Mouse (Mus musculus) liver, embryonic 16.5 days (tissue): Measurements from ENCODE around the gene Amigo2. TPM values are rescaled to one million over a fixed set of nuclear protein-coding genes. Genes with fewer than 3 reads are reported as not detected.

ENCODE experiments used
- ATAC-seq: fragments of 200-750 bp; cut with Nextera tagmentation; 2 replicates; pipeline ENCODE4 v1.8.0; 2017; ENCODE audit warnings: low read depth, mild to moderate bottlenecking, moderate number of reproducible peaks, moderate library complexity
- H3K27ac ChIP-seq: fragments of 300-500 bp; sonication (generic); 2 replicates; pipeline ENCODE4 v1.5.1; 2014; ENCODE audit warnings: mild to moderate bottlenecking, low read length
- H3K27me3 ChIP-seq: fragments of 300-500 bp; sonication (generic); 2 replicates; pipeline ENCODE4 v1.6.1; 2014; ENCODE audit warnings: low read depth, low read length, mixed read lengths; ENCODE audit not compliant: control insufficient read depth, insufficient read depth
- H3K36me3 ChIP-seq: fragments of 300-500 bp; sonication (generic); 2 replicates; pipeline ENCODE4 v1.6.1; 2014; ENCODE audit warnings: mild to moderate bottlenecking; ENCODE audit not compliant: control insufficient read depth, insufficient read depth
- H3K4me1 ChIP-seq: fragments of 300-500 bp; sonication (generic); 2 replicates; pipeline ENCODE4 v1.6.1; 2014; ENCODE audit warnings: low read depth, low read length, mixed read lengths; ENCODE audit not compliant: control insufficient read depth
- H3K4me2 ChIP-seq: fragments of 300-500 bp; sonication (generic); 2 replicates; pipeline ENCODE4 v1.6.1; 2014; ENCODE audit warnings: low read depth, low read length, mixed read lengths
- H3K4me3 ChIP-seq: fragments of 300-500 bp; sonication (generic); 2 replicates; pipeline ENCODE4 v1.5.1; 2014; ENCODE audit warnings: low read depth, mild to moderate bottlenecking, low read length
- H3K9ac ChIP-seq: fragments of 300-500 bp; sonication (generic); 2 replicates; pipeline ENCODE4 v1.6.1; 2014; ENCODE audit warnings: low read depth, low read length
- H3K9me3 ChIP-seq: fragments of 300-500 bp; sonication (generic); replicated peaks from 2 replicates; pipeline ENCODE4 v1.6.1; 2016; ENCODE audit warnings: low read length; ENCODE audit not compliant: control insufficient read depth
- WGBS: fragments of 180-500 bp; shearing (Covaris S2); extraction: QIAGEN DNeasy Blood & Tissue Kit; methylation state at CpG from one replicate; pipeline ENCODE4 v1.1.7; 2014; ENCODE audit not compliant: insufficient replicate concordance; 5-methylcytosine and 5-hydroxymethylcytosine counted together
- polyA plus RNA-seq: library from polyadenylated mRNA; unstranded; fragments of >200 nt; fragmentation: Nextera tagmentation; extraction: Ambion mirVana; gene quantifications from 2 replicates; pipeline ENCODE4 v1.2.1, GENCODE M21; 2015

Gene Amigo2
- polyA plus RNA-seq, 1 experiment from 2014 or later: 1.1 TPM

DNA sequence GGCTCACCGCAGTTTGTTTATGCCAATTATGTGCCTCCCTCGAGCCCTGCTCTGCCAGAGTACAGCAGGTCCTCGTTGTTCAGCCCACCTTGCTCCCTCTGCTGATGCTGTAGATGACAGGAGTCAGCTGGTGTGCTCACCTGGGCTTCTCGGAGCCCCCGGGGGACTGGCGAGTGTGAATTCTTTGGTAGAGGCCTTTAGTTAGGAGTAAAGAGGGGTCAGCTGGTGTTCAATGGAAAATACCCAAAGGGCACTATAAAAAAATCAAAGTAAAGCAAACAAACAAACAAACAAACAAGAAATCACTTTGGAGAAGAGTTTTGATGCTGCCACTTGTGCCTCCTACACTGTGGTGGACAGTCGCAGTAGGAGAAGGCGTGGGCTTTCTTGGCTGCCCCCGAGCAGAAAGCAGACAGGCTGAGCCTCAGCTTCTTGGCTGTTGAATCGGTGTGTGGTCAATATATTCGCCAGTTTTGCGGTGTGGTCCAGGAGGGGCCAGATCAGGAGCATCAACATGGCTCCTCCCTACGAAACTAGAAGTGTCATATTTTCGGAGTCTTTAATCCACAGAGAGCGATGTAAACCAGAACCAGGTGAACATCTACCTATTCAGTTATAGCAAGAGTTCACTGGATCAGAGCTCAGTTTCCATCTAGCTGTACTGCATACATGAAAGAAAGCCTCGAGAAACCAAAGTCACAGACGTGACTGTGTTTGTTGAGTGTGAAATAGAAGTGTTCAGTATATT lies 11.6 kb upstream of the Amigo2 start:
- no peaks in the 10 kb centered on the region for H3K27me3 ChIP-seq
- no peaks in the 10 kb centered on the region for H3K9me3 ChIP-seq
- no peak overlapping the region for H3K4me2 ChIP-seq
- WGBS: 73% methylated on average over 17 of the region's 17 CpGs
- H3K9ac ChIP-seq: no peak overlapping the region
- no peak overlapping the region for H3K4me3 ChIP-seq
- H3K4me1 ChIP-seq: no peaks in the 10 kb centered on the region
- no peak for ATAC-seq
- no peaks in the 10 kb centered on the region for H3K36me3 ChIP-seq
- H3K27ac ChIP-seq: no peak overlapping the region

GRCm38 (mm10) chr15:97257206-97257775 lies 10.2 kb upstream of the Amigo2 start:
- 60% methylated on average over 8 of the region's 8 CpGs for WGBS
- H3K9ac ChIP-seq: no peak overlapping the region
- no peaks in the 10 kb centered on the region for H3K27me3 ChIP-seq
- no peak overlapping the region for H3K27ac ChIP-seq
- H3K4me2 ChIP-seq: no peak overlapping the region
- no peaks in the 10 kb centered on the region for H3K4me1 ChIP-seq
- no peaks in the 10 kb centered on the region for H3K36me3 ChIP-seq
- no peak for ATAC-seq
- H3K4me3 ChIP-seq: no peak overlapping the region
- no peaks in the 10 kb centered on the region for H3K9me3 ChIP-seq

GRCm38 (mm10) chr15:97256411-97256810 lies 9.3 kb upstream of the Amigo2 start:
- ATAC-seq: no peak
- H3K9me3 ChIP-seq: no peaks in the 10 kb centered on the region
- no peak overlapping the region for H3K27ac ChIP-seq
- no peaks in the 10 kb centered on the region for H3K4me1 ChIP-seq
- H3K36me3 ChIP-seq: no peaks in the 10 kb centered on the region
- H3K27me3 ChIP-seq: no peaks in the 10 kb centered on the region
- WGBS: 75% methylated on average over 11 of the region's 11 CpGs
- no peak overlapping the region for H3K4me3 ChIP-seq
- H3K4me2 ChIP-seq: no peak overlapping the region
- H3K9ac ChIP-seq: no peak overlapping the region

DNA sequence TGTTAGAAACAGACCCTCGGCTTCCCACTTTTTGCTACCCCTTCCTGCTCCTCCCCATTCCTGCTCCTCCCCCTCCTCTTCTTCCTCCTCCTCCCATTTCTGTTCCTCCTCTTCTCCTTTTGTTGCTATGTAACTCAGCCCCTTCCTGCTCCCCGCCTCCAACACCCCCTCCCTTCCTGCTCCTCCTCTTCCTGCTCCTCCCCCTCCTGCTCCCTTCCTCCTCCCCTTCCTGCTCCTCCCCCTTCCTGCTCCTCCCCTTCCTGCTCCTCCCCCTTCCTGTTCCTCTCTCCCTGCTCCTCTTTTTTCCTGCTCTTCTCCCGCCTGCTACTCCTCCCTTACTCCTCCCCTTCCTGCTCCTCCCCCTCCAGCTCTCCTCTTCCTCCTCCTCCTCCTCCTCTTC lies 8.7 kb upstream of the Amigo2 start:
- Histone ChIP-seq H3K36me3 (no peaks in the 10 kb centered on the region), H3K4me2 (no peak overlapping the region), H3K27me3 (no peaks in the 10 kb centered on the region), H3K9ac (no peak overlapping the region), H3K4me1 (no peaks in the 10 kb centered on the region), H3K9me3 (no peaks in the 10 kb centered on the region), H3K27ac (no peak overlapping the region), H3K4me3 (no peak overlapping the region)
- 64% methylated on average over 3 of the region's 3 CpGs for WGBS
- no peak for ATAC-seq

- 79% methylated on average over 4 of the region's 4 CpGs for WGBS
- Histone ChIP-seq H3K4me1 (no peaks in the 10 kb centered on the region), H3K9ac (no peak overlapping the region), H3K9me3 (no peaks in the 10 kb centered on the region), H3K36me3 (no peaks in the 10 kb centered on the region), H3K27me3 (no peaks in the 10 kb centered on the region), H3K4me2 (no peak overlapping the region), H3K27ac (no peak overlapping the region), H3K4me3 (no peak overlapping the region)
- no peak for ATAC-seq
Observed at GRCm38 (mm10) chr15:97254375-97254774, 7.3 kb upstream of the Amigo2 start.

DNA sequence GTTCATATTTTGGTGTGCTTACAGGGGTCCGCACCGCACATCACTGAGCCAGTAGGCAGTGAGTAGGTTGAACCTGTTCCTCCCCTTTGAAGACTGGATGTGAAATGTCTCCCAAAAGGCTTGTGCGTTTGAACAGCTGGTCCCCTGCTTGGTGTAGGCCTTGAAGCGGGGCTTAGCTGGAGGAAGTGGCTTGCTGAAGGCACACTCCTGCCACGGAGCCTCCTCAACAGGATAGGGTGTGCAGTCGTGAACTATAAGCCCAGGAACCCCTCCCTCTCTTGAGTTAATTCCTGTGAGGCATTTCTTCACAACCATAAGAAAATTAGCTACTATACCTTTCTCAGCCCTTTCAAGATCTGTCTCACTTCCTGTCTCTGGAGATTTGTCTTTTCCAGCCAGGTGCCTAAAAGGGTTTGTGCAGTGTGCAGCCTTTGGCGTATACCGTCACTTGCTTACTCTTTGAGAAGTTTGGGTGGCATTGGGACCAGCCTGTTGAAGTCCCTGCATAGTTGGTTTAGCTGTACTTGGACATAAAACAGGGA lies 5.5 kb upstream of the Amigo2 start:
- H3K4me3 ChIP-seq: no peak overlapping the region

DNA sequence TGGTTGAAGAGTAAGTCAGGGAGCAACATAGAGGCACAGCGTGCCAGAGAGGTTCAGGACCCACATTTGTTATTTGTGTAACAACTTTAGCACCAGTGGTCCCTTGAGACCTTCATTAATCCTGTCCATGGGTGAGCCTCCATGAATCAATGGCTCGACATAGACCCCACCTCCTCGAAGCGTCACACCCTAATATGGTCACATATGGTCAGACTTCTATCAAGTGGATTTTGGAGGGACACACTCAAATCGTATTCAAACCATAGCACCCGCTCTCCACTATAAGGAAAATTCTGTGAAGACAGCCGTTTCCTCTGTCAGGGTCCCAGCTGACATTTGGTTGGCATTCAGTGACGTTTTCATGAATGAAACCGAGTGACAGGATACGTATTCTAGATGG lies 2.2 kb upstream of the Amigo2 start:
- no peaks in the 10 kb centered on the region for H3K9me3 ChIP-seq
- ATAC-seq: no peak
- peaks cover 38% of the 10 kb centered on the region for H3K27me3 ChIP-seq
- no peaks in the 10 kb centered on the region for H3K36me3 ChIP-seq
- H3K4me2 ChIP-seq: no peak overlapping the region
- 75% methylated on average over 10 of the region's 10 CpGs for WGBS
- no peak overlapping the region for H3K9ac ChIP-seq
- no peak overlapping the region for H3K4me3 ChIP-seq
- peaks cover 2% of the 10 kb centered on the region; the same call in 1 of the 2 replicates for H3K4me1 ChIP-seq
- no peak overlapping the region for H3K27ac ChIP-seq

More for the DNA sequence above, 5.5 kb upstream of the Amigo2 start:
- no peaks in the 10 kb centered on the region for H3K4me1 ChIP-seq
- ATAC-seq: no peak
- WGBS: 59% methylated on average over 8 of the region's 8 CpGs
- no peak overlapping the region for H3K27ac ChIP-seq
- H3K27me3 ChIP-seq: peaks cover 7% of the 10 kb centered on the region
- H3K36me3 ChIP-seq: no peaks in the 10 kb centered on the region
- H3K9me3 ChIP-seq: no peaks in the 10 kb centered on the region
- H3K4me2 ChIP-seq: no peak overlapping the region
- no peak overlapping the region for H3K9ac ChIP-seq

- H3K27ac ChIP-seq: no peak overlapping the region
- 7% methylated on average over 8 of the region's 8 CpGs for WGBS
- no peaks in the 10 kb centered on the region for H3K36me3 ChIP-seq
- ATAC-seq: no peak
- peaks cover 2% of the 10 kb centered on the region; the same call in 1 of the 2 replicates for H3K4me1 ChIP-seq
- H3K9me3 ChIP-seq: no peaks in the 10 kb centered on the region
- peaks cover 38% of the 10 kb centered on the region for H3K27me3 ChIP-seq
- peak overlapping the region; percentile 67 for H3K4me3 ChIP-seq
- peak overlapping the region; percentile 67 for H3K9ac ChIP-seq
- peak overlapping the region; percentile 86 for H3K4me2 ChIP-seq
Observed at GRCm38 (mm10) chr15:97248296-97248695, 1.2 kb upstream of the Amigo2 start.

DNA sequence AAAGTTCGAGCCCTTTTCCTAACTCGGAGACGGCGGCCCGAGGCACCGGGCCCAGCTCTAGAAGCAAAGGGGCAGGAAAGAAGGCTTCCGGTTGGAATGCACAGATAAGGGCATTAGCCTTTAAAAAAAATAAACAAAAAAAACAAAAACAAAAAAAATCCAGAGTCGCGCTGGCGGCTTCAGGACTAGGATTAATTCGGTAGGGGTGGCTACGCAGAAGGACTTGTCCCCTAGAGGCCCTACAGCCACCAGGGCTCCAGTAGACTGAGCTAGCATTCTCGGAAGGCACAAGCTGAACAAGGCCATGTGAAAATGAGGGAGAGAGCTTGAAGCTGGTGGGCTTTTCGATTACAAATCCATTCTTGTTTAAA lies 689 bp upstream of the Amigo2 start:
- under 1% methylated on average over 14 of the region's 14 CpGs for WGBS
- no peaks in the 10 kb centered on the region for H3K9me3 ChIP-seq
- peak overlapping the region; percentile 67 for H3K27ac ChIP-seq
- H3K36me3 ChIP-seq: no peaks in the 10 kb centered on the region
- H3K4me3 ChIP-seq: peak overlapping the region; percentile 67
- H3K9ac ChIP-seq: peak overlapping the region; percentile 67
- H3K4me1 ChIP-seq: peaks cover 2% of the 10 kb centered on the region; the same call in 1 of the 2 replicates
- 0 out of 2 replicates have a peak, but pooled peaks have one; percentile 20 for ATAC-seq
- H3K4me2 ChIP-seq: peak overlapping the region; percentile 86
- H3K27me3 ChIP-seq: peaks cover 38% of the 10 kb centered on the region
